Mouse (Mus musculus) forebrain, embryonic 16.5 days (tissue): ENCODE data around the gene Wdhd1. TPM values are rescaled to one million over a fixed set of nuclear protein-coding genes. Genes with fewer than 3 reads are reported as not detected.

Source experiments
- ATAC-seq: fragments of 200-750 bp; cut with Nextera tagmentation; 2 replicates; pipeline ENCODE4 v1.8.0; 2017; ENCODE audit warnings: mild to moderate bottlenecking, moderate library complexity
- H3K27ac ChIP-seq: fragments of 300-500 bp; sonication (generic); 2 replicates; pipeline ENCODE4 v1.5.1; 2014; ENCODE audit warnings: low read length, control low read depth
- H3K27me3 ChIP-seq: fragments of 300-500 bp; sonication (generic); replicated peaks from 2 replicates; pipeline ENCODE4 v1.6.1; 2014; ENCODE audit warnings: low read length; ENCODE audit not compliant: control insufficient read depth, insufficient read depth
- H3K36me3 ChIP-seq: fragments of 300-500 bp; sonication (generic); 2 replicates; pipeline ENCODE4 v1.6.1; 2014; ENCODE audit not compliant: control insufficient read depth, insufficient read depth
- H3K4me1 ChIP-seq: fragments of 300-500 bp; sonication (generic); replicated peaks from 2 replicates; pipeline ENCODE4 v1.6.1; 2014; ENCODE audit warnings: low read length; ENCODE audit not compliant: control insufficient read depth, insufficient read depth
- H3K4me2 ChIP-seq: fragments of 300-500 bp; sonication (generic); 2 replicates; pipeline ENCODE4 v1.6.1; 2014; ENCODE audit warnings: mild to moderate bottlenecking, low read length, control low read depth
- H3K4me3 ChIP-seq: fragments of 300-500 bp; sonication (generic); replicated peaks from 2 replicates; pipeline ENCODE4 v1.5.1; 2014; ENCODE audit warnings: mild to moderate bottlenecking, low read length, control low read depth
- H3K9ac ChIP-seq: fragments of 300-500 bp; sonication (generic); replicated peaks from 2 replicates; pipeline ENCODE4 v1.6.1; 2014; ENCODE audit warnings: low read depth, low read length, control low read depth
- H3K9me3 ChIP-seq: fragments of 300-500 bp; sonication (generic); 2 replicates; pipeline ENCODE4 v1.6.1; 2016; ENCODE audit warnings: low read length; ENCODE audit not compliant: control insufficient read depth
- WGBS: fragments of 180-500 bp; shearing (Covaris S2); extraction: QIAGEN DNeasy Blood & Tissue Kit; methylation state at CpG from one replicate; pipeline ENCODE4 v1.1.7; 2014; 5-methylcytosine and 5-hydroxymethylcytosine counted together
- polyA plus RNA-seq: library from polyadenylated mRNA; unstranded; fragments of >200 nt; fragmentation: Nextera tagmentation; extraction: Ambion mirVana; gene quantifications from 2 replicates; pipeline ENCODE4 v1.2.1, GENCODE M21; 2015

Gene Wdhd1
- polyA plus RNA-seq, 1 experiment from 2014 or later: 16.1 TPM

DNA sequence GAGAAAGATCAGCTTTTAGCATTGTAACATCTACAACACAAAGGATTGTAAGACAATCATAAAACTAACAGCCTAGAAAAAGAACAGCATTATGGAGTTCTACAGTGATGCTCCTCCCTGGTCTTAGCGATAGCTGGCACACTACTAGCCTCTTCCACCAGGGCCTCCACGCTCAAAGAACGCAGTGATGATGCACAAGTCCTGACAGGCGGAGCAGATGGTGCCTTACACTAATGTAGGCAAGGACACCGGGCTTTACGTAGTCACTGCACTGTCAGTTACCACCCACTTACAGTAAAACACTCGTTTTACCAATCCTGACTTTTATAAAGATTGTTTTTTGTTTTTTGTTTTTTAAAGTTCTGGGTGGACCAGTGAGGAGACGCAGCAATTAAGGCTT, 10.8 kb downstream of the Wdhd1 start:
- no peak overlapping the region for H3K4me3 ChIP-seq
- H3K4me2 ChIP-seq: no peak overlapping the region
- ATAC-seq: no peak
- 89% methylated on average over 8 of the region's 8 CpGs for WGBS
- no peak overlapping the region for H3K27ac ChIP-seq
- no peaks in the 10 kb centered on the region for H3K9me3 ChIP-seq
- H3K9ac ChIP-seq: no peak overlapping the region
- H3K36me3 ChIP-seq: peaks cover 12% of the 10 kb centered on the region
- no peaks in the 10 kb centered on the region for H3K4me1 ChIP-seq
- no peaks in the 10 kb centered on the region for H3K27me3 ChIP-seq

DNA sequence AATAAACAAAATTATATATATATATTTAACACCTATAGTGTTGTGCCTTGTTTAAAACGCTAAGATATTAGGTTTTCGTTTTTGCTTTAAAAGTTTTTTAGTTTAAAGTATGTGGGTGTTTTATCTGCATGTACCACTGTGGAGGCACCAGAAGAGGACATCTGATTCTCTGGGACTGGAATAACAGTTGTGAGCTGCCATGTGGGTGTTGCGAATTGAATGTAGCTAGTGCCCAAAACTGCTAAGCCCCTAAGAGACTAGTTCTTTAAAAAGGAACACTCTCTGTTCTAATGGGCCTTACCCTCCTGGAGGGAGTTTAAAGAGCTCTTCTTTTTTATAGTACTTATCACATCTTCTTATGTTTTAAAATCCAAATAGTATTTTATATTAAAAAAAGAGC, 11.8 kb downstream of the Wdhd1 start:
- Histone ChIP-seq H3K27me3 (no peaks in the 10 kb centered on the region), H3K9me3 (no peaks in the 10 kb centered on the region), H3K9ac (no peak overlapping the region), H3K4me3 (no peak overlapping the region), H3K4me1 (no peaks in the 10 kb centered on the region), H3K36me3 (peaks cover 11% of the 10 kb centered on the region), H3K27ac (no peak overlapping the region), H3K4me2 (no peak overlapping the region)
- no peak for ATAC-seq
- 95% methylated on average over 3 of the region's 3 CpGs for WGBS

DNA sequence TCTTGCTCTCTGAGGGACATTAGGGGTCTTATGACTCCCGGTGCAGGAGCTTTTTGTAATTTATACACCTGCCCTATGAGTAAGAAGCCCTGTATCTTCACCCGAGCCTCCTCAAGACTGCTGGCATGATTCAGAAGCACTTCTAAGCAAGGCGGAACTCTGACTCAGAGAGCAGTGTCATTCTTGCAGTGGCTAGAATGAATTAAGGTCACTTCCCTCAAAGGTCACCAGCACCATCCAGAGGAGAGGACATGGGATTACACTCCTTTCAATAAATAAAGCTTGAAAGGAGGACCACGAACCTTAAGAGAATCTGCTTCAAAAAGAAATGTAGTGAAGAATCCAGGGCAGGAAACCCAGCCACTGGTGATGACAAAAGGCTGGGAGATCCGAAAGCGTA, 26.8 kb downstream of the Wdhd1 start:
- no peak for ATAC-seq
- H3K9ac ChIP-seq: no peak overlapping the region
- H3K36me3 ChIP-seq: 0 out of 2 replicates have a peak, but pooled peaks cover 6% of the 10 kb centered on the region
- no peaks in the 10 kb centered on the region for H3K9me3 ChIP-seq
- no peak overlapping the region for H3K4me2 ChIP-seq
- no peaks in the 10 kb centered on the region for H3K27me3 ChIP-seq
- H3K4me1 ChIP-seq: no peaks in the 10 kb centered on the region
- H3K4me3 ChIP-seq: no peak overlapping the region
- H3K27ac ChIP-seq: no peak overlapping the region
- 89% methylated on average over 6 of the region's 6 CpGs for WGBS

GRCm38 (mm10) chr14:47242753-47243152, 33.9 kb downstream of the Wdhd1 start:
- H3K4me1 ChIP-seq: no peaks in the 10 kb centered on the region
- H3K4me3 ChIP-seq: no peak overlapping the region
- no peak for ATAC-seq
- WGBS: 50% methylated on average over 4 of the region's 4 CpGs
- H3K9me3 ChIP-seq: no peaks in the 10 kb centered on the region
- H3K27ac ChIP-seq: no peak overlapping the region
- no peaks in the 10 kb centered on the region for H3K27me3 ChIP-seq
- no peak overlapping the region for H3K9ac ChIP-seq
- H3K36me3 ChIP-seq: peaks cover 6% of the 10 kb centered on the region; the same call in 1 of the 2 replicates
- no peak overlapping the region for H3K4me2 ChIP-seq

- Histone ChIP-seq H3K27ac (no peak overlapping the region), H3K4me3 (no peak overlapping the region), H3K27me3 (no peaks in the 10 kb centered on the region), H3K4me1 (no peaks in the 10 kb centered on the region), H3K36me3 (no peaks in the 10 kb centered on the region; the same call in 1 of the 2 replicates), H3K9ac (no peak overlapping the region), H3K4me2 (no peak overlapping the region), H3K9me3 (no peaks in the 10 kb centered on the region)
- no peak for ATAC-seq
- WGBS: 97% methylated on average over 6 of the region's 6 CpGs
Measured at GRCm38 (mm10) chr14:47241046-47241445, 35.6 kb downstream of the Wdhd1 start.

- H3K9ac ChIP-seq: no peak overlapping the region
- no peak overlapping the region for H3K4me2 ChIP-seq
- H3K27ac ChIP-seq: no peak overlapping the region
- H3K27me3 ChIP-seq: no peaks in the 10 kb centered on the region
- H3K4me1 ChIP-seq: no peaks in the 10 kb centered on the region
- no peaks in the 10 kb centered on the region for H3K9me3 ChIP-seq
- no peak for ATAC-seq
- 94% methylated on average over 1 of the region's 1 CpGs for WGBS
- no peaks in the 10 kb centered on the region; the same call in 1 of the 2 replicates for H3K36me3 ChIP-seq
- H3K4me3 ChIP-seq: no peak overlapping the region
Measured at GRCm38 (mm10) chr14:47240600-47240999, 36.1 kb downstream of the Wdhd1 start.

DNA sequence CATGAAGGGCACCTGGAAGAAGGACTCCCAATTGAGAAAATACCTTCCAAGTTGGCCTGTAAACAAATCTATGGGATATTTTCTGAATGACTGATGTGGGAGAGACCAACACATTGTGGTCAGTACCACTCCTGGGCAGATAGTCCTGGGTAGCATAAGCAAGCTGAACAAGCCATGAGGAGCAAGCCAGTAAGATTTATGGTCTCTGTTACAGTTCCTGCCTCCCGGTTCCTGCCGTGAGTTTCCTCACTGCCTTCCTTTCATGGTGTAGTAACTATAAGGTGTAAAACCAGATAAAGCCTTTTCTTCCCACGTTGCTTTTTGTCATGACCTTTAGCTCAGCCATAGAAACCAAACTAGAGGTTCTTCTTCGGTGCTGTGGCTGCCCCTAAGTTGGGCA, 39.4 kb downstream of the Wdhd1 start:
- no peak for ATAC-seq
- WGBS: 87% methylated on average over 4 of the region's 4 CpGs
- H3K4me1 ChIP-seq: no peaks in the 10 kb centered on the region
- peaks cover 3% of the 10 kb centered on the region for H3K9me3 ChIP-seq
- no peaks in the 10 kb centered on the region for H3K27me3 ChIP-seq
- H3K4me3 ChIP-seq: no peak overlapping the region
- H3K4me2 ChIP-seq: no peak overlapping the region
- no peak overlapping the region for H3K27ac ChIP-seq
- H3K9ac ChIP-seq: no peak overlapping the region
- no peaks in the 10 kb centered on the region; the same call in 1 of the 2 replicates for H3K36me3 ChIP-seq

DNA sequence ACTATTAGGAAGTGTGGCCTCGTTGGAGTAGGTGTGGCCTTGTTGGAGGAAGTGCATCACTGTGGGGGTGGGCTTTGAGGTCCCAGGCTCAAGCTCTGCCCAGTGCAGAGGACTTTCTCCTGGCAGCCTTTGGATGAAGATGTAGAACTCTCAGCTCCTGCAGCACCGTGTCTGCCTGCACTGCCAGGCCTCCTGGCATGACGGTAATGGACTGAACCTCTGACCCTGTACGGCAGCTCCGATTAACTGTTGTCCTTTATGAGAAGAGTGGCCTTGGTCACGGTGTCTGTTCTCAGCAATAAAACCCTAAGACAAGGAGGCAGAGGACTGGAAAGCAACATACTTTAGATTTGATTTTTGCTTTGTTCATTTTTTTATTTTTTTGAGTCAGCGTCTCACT, 40.2 kb downstream of the Wdhd1 start:
- no peak overlapping the region for H3K4me3 ChIP-seq
- H3K4me1 ChIP-seq: no peaks in the 10 kb centered on the region
- ATAC-seq: no peak
- H3K9me3 ChIP-seq: peaks cover 3% of the 10 kb centered on the region
- no peaks in the 10 kb centered on the region; the same call in 1 of the 2 replicates for H3K36me3 ChIP-seq
- 92% methylated on average over 7 of the region's 7 CpGs for WGBS
- H3K9ac ChIP-seq: no peak overlapping the region
- no peak overlapping the region for H3K4me2 ChIP-seq
- H3K27ac ChIP-seq: no peak overlapping the region
- no peaks in the 10 kb centered on the region for H3K27me3 ChIP-seq

DNA sequence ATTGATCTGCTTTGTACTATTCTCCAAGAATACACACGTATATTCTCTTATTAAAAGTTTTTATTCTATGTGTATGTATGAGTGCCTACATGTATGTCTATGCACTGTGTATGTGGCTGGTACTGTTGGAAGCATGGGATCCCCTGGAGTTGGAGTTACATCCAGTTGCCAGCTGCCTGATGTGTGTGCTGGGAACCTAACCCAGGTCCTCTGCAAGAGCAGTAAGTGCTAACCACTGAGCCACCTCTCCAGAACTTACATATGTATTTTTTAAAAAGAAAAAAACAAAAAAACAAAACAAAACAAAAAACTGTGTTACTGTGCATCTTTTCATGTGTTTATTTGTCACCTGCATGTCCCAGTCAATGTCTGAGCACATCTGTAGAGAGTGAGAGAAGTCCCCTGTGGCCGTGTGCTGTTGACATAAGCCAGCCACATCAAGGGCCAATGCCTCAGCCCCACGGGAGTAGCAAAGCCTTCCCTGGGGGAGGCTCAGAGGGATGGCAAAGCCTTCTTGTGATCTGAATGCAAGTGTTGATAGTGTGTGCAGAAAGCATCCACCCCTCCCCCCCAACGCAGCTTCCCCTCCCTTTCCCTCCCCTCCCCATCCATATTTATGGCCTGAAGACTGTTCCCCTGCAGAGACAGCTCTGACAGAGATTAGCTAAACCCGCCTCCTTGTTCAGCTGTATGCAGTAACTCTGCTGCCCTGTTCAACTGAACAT, 42.0 kb downstream of the Wdhd1 start:
- H3K27ac ChIP-seq: no peak overlapping the region
- no peaks in the 10 kb centered on the region for H3K4me1 ChIP-seq
- WGBS: 75% methylated on average over 5 of the region's 5 CpGs
- peaks cover 3% of the 10 kb centered on the region for H3K9me3 ChIP-seq
- no peak for ATAC-seq
- H3K4me3 ChIP-seq: no peak overlapping the region
- no peaks in the 10 kb centered on the region for H3K27me3 ChIP-seq
- H3K9ac ChIP-seq: no peak overlapping the region
- H3K36me3 ChIP-seq: no peaks in the 10 kb centered on the region
- H3K4me2 ChIP-seq: no peak overlapping the region

GRCm38 (mm10) chr14:47234032-47234431, 42.6 kb downstream of the Wdhd1 start:
- 90% methylated on average over 3 of the region's 3 CpGs for WGBS
- no peaks in the 10 kb centered on the region for H3K4me1 ChIP-seq

More at GRCm38 (mm10) chr14:47234032-47234431, 42.6 kb downstream of the Wdhd1 start:
- Histone ChIP-seq H3K9ac (no peak overlapping the region), H3K27ac (no peak overlapping the region), H3K27me3 (no peaks in the 10 kb centered on the region), H3K36me3 (no peaks in the 10 kb centered on the region), H3K4me2 (no peak overlapping the region), H3K9me3 (peaks cover 3% of the 10 kb centered on the region), H3K4me3 (no peak overlapping the region)
- no peak for ATAC-seq
